Mouse (Mus musculus): ENCODE data around the gene Abca1.

DNA sequence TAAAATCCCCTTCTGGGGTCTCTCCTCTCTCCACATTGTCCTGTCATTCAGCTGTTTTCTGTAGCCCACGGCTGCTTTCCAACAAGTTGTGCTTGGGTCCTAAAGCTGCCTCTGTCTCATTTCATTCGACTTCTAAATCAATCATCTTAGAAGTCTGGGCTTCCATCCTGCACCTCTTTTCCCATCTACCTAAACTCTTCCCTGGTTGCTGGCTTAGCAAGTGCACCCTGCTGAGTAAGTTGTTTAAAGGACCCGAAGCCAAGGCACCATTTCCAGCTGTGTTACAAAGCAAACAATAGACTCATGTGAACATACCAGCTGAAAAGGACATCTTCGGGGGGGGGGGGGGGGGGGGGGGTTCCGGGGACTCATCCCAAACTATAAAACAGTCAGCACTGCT, 7.0 kb downstream of the Abca1 start:
- TF ChIP-seq CTCF (IDR thresholded peaks at IDR 0.05; ENCODE audit: low read depth) (no peak), EP300 (IDR thresholded peaks at IDR 0.05; ENCODE audit: low read depth) (no peak)

Data from heart, postnatal 0 days (tissue).